Mouse (Mus musculus): Measurements from ENCODE around the gene Wdr43.
"Not testable (repeated sequence)": the region's sequence is repeated elsewhere in the genome, so short reads cannot be mapped to it uniquely, and the experiment has no call there.

The Wdr43 gene

DNA sequence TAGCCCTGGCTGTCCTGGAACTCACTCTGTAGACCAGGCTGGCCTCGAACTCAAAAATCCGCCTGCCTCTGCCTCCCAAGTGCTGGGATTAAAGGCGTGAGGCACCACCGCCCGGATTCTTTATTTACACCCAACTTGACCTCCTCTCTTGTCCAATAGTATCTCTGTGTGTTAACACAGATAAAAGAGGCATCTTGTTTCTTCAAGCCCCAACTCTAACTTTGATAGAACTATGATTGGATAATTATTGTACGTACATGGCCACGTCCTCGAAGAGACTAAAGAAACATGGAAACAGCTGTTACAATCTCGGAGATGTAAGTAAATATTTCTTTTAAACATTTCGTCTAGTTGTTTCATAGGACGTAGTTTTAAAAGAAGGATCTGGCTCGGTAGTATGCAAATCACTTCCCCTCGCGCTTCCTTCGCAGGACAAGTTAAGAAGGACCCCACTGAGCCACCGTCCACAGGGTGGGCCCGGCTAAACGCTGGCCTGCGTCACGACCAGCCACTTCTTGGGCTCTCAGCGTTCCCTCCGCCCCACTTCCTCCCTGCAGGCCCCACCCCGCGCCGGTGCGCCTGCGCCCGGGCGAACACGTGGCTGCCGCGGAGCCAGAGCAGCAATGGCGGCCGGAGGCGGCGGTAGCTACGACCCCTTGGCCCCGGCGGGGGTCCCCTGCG, at the start of gene Wdr43:
Gene Wdr43, plus strand, starts transcription at position 258 of the 681 bp plus-strand sequence.
- peak; percentile 97 for DNase-seq (ENCODE audit: low read depth, low spot score)

DNA sequence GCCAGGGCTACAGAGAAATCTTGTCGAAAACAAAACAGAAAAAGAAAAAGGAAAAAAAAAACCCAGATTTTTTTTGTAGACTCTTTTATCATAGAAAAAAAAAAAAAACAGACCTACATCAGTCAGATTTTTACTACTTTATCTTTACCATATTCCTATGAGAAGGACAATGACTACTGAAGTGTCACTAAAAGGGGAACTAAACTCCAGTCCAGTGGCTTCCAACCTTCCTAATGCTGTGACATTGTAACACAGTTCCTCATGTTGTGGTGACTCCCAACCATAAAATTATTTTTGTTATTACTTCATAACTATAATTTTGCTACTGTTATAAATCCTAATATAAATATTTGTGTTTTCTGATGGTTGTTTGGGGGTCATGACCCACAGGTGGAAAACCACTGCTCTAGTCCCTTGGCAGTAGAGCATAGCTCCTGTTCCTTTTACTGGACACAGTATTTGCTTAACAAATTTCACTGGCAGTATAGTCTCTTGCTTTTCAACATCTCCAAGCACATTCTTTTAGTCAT, 36.5 kb upstream of the Wdr43 start:
- DNase-seq (ENCODE audit: low read depth, low spot score): no peak

DNA sequence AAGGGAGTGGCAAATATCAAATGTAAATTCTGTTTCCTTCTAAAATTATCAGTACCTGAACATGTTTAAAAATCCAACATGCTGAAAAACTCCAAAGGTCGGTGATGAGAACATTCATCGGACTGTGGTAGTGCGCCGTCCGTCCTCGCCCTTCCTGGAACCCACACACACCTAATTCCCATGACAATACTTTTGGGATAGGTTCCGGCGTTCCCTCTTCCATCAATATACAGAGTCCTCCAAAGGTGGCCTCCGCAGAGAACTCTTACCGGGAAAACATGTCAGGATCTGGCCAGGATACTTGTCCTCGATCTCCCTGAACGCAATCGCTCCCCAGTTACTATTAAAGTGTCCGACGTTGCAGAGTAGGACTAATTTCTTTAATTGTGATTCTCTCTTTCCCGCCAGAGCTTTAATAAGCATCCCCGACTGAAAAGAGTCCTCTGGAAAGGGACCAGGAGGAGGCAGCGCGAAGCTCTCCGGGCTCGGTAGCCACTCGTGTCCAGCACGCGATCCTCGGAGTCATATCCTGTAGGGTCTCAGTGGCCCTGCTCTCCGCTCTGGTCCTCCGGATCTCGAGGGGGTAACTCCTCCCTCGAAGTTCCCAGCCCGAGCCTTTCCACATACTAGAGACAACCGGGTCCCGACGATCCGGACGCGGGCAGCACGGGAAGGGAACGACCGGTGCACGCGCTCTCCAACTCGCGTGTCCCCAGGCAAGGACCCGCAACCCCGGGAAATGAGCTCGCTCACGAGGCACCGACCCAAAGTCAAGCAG, 17.6 kb upstream of the Wdr43 start:
- DNase-seq (ENCODE audit: low read depth, low spot score): peak; percentile 19

DNA sequence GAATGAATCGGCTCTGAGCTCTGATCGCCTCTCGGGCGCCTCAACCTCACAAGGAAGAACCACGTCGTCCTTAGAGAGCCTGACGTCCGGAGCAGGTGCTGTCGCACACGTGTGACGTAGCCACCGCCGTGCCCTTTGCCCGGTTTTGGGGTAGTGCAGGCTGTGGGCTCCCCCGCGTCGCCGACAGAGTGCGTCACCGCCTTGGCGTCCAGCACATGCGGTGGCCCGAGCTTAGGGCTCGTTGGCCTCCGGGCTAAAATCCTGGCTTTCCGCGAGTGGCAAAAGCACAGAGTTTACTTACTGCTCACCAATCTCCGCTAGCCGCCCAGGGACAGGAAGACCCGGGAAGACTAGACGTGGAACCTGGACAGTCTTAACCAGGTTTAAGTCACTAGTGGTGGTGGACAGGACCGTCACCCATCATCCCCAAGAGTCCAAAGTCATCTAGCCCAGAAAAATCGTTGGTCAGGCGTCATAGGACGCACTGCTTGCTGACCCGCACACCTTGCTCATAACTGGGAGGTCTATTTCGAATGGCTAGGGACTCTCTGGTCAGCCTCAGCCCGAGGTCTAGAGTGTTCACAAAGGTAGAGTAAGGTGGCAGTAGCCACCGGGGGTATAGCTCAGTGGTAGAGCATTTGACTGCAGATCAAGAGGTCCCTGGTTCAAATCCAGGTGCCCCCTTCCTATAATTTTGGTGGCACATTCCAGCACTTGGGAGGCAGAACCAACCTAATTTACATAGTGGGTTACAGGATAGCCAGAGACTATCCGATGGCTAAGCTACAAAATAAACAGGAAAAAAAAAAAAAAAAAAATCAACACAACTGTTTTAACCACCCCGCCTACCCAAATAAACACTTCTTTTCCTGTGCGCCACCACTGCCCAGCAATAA, 16.8 kb upstream of the Wdr43 start:
- DNase-seq (ENCODE audit: low read depth, low spot score): peak; percentile 60

DNA sequence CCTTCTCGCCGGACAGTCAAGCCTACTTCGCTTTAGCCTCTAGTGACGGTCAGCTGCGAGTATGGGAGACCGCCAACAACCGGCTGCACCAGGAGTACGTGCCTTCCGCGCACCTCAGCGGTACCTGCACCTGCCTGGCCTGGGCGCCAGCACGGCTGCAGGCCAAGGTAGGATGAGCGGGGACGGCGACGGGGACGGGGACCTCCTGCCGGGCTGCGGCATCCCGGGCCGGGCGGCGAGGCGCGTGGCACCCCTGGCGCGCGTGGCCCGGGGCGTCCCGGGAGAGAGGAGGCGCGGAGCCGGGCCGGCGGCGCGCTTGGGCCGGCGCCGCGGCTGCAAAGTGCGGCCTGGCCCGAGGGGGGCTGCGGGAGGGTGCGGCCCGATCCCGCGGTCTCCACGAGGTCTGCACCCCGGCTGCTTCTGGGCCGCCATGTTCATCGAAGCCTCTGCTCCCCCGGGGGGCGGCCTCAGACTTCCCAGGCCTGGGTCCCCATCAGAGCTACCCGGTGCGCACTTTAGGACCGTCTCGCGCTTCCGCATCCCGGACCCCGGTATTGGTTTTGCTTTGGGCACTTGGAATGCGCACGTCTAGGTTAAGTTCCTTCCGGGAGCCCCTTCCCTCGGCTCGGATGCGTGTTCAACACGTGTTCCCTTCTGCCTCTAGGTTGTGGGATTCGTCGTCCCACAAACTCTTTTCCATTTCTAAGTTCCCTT, 781 bp downstream of the Wdr43 start:
- peak; percentile 42 for DNase-seq (ENCODE audit: low read depth, low spot score)

DNA sequence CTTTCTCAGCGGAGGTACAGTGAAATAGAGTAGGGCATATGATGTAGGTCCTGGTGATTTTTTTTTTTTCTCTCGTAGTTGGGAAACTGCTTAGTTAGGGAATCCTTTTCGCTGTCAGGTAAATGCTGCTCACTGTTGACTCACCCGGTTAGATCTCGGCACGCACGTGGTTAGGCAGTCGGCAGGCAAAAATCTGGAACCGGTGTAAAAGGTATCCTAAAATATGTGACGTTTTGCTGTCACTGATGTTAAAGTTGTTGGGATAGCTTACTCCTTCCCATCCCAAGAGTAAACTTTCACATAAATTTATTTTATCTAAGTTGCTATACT, 1.3 kb downstream of the Wdr43 start:
- DNase-seq (ENCODE audit: low read depth, low spot score): peak; percentile 44

DNA sequence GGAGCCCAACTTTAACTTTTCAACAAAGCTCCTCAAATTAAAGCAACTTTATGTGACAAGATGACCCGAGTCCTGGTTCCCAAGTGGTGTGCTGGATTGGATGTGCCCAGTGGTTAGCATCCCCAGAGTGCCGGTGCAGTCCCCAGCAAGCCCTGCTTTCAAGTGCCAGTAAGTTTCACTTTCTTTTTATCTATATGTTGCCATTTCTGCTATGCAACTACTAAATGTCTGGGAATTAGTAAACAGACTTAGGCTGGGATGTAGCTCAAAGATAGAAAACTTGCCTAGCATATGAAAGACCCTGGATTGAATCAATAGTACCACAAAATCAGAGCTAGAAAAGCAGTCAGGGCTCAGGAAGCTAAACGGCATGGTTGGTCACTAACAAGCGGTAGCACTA, 2.3 kb downstream of the Wdr43 start:
- peak; percentile 39 for DNase-seq (ENCODE audit: low read depth, low spot score)

DNA sequence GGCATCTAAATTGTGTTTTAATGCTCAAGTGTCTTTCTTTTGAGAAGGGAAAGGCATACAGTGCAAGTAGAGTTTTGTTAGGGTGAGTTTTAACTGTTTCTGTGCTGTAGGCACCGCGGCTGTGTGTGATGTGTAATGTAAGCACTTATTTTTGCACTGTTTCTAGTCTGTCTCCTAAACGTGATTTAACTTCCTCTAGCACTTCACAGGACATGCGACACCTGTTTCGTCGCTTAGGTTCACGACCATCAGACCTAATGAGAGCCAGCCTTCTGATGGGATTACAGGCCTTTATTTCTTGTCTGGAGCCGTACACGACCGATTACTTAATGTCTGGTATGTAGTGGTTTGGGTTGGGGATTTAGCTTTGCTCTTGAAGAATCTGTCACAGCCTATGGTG, 16.1 kb downstream of the Wdr43 start:
- DNase-seq (ENCODE audit: low read depth, low spot score): no peak

DNA sequence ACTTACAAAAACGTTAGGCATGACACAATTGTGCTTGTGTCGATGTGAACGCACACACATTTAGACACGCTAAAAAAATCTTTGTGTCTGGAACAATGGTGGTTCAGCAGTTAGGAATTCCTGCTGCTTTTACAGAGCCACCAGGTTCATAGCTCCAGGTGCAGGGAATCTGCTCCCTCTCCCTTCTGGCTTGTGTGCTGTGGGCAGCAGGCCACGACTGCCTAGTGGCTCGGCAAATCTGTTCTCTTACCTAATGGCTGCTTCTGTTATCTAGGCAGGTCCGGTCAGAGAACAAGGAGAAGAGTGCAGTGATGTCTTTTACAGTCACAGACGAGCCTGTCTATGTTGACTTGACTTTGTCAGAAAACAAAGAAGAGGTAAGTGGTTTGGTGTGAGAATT, 17.7 kb downstream of the Wdr43 start:
- no peak for DNase-seq (ENCODE audit: low read depth, low spot score)

DNA sequence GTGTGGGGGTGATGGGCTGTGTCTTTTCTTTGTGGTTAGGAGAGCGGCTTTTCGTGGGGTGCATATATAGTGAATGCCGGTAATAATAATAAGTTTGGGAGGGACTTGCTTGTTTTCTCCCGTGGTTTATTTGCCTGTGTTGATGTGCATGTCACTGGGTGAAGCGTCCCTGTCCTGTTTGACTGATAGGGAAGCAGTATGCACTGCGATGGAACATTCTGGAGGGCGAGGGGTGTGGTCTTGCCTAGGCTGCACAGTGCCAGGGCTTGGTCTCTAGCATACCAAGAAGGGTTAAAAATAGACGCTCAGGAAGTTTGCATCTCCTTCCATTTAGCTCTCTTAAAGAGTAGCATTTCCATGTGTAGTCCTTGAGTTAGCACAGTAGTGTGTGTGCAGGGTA, 21.1 kb downstream of the Wdr43 start:
- DNase-seq (ENCODE audit: low read depth, low spot score): no peak

DNA sequence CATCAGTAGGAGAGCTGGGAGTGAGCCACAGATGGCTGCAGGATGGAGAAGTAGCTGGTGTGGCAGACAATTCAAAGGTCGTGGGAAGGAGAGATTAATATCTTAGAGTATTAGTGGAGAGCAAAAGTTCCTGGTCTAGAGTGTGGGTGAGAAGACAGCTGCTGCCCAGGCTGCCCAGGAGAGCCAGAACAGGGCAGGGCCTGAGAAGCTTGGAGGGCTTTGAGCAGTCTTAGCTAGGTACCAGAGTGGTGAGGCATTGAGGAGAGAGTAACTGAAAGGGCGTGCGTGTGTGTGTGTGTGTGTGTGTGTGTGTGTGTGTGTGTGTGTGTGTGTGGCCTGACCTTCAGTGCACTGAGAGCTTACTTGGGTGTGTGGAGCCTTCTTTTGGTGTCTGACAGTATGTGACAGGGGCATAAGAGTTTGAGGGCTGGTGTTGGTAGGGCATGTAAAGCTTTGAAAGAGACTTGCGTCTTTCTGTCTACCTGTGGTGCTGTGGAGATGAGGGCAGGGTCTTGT, 22.1 kb downstream of the Wdr43 start:
- no peak for DNase-seq (ENCODE audit: low read depth, low spot score)

DNA sequence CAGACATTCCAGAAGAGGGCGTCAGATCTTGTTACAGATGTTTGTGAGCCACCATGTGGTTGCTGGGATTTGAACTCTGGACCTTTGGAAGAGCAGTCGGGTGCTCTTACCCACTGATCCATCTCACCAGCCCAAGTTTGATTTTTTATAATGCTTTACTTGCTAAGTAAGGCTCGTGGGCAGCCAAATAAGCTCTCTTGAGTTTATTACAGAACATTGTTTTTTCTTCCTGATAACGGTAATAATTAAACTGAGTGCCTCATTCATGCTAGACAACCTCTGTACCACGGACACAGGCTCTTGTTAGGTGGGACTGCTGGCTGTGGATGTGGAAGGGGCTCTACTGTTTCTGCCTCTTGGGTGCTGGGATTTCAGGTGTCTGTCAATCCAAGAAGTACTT, 23.4 kb downstream of the Wdr43 start:
- not testable (repeated sequence) for DNase-seq (ENCODE audit: low read depth, low spot score)

DNA sequence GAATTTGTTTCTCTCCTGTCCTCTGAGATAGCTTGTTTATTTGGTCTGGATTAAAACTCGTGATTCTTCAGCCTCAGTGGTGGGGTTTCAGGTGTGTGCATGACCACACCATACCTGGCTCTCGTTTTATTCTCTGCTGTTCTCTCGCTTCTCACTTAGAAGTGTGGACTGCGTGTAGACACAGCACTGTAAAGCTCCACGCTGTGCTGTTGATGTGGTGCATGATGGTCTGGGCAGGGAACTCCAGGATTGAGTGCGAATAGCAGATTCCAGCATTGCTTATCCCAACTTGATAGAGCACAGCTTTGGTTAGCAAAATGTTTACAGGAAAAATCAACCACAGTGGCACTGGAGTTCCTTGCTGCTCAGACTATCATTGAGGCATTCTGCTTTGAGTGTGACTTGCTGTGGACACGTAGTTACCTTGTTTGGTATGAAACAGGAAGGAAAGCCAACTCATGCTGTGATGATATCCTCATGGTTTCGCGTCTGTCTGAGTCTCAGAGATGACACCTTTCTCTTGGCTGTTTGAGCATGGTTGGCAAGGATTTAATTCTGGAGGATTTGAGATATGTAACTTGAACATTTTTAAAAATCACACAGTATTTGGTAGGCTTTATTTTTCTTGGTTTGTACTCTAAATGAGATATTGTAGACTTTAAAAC, 24.9 kb downstream of the Wdr43 start:
- DNase-seq (ENCODE audit: low read depth, low spot score): no peak

DNA sequence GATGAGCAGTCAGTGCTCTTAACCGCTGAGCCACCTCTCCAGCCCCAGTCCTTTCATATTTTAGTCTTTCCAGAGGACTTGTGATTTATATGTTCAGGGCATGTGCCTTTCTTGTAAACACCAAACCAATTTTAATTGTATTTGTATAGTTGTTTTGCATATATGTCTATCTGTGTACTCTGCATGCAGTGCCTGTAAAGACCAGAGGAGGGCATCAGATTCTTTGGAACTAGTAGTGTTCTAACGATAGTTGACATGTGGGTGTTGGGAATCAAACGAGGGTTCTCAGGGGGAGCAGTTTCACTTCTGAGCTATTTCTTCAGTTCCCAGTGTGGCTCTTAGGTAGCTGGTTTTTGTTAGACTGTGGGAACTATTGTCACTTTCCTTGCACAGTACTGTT, 26.5 kb downstream of the Wdr43 start:
- peak; percentile 36 for DNase-seq (ENCODE audit: low read depth, low spot score)

DNA sequence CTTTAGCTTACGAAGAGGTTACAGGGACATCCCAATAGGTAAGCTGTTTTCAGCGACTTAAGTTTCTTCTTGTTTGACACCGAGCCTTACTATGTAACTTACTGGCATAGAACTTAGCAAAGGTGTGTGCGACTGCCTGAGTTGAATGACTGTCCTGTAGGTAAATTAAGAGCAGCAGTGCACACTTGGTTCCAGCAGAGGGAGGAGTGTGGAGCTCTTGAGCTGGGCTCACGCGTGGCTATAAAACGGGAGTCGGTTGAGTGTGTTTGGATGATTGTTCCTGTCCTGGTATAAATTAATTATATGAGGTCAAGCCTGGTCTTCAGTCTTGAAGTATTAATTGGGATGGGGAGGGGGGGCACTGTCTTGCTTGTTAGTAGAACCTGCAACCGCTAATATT, 34.3 kb downstream of the Wdr43 start:
- DNase-seq (ENCODE audit: low read depth, low spot score): no peak

DNA sequence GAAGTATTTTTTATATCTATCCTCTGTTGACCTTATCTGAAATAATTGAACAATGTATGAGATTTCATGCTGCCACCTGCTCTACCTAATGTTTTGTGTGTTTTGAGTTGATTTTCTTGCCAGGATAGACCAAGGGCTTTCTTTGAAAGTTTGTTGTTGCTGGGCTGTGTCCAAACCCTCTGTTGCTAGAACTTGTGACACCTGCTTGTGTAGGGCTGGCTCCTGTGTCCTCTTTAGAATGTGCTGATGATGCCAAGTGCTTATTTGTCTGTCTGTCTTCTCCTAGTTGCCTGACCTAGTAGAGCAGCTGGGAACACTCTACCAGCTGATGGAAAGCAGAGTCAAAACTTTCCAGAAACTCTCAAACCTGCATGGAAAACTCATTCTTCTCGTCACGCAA, 36.8 kb downstream of the Wdr43 start:
- DNase-seq (ENCODE audit: low read depth, low spot score): no peak

DNA sequence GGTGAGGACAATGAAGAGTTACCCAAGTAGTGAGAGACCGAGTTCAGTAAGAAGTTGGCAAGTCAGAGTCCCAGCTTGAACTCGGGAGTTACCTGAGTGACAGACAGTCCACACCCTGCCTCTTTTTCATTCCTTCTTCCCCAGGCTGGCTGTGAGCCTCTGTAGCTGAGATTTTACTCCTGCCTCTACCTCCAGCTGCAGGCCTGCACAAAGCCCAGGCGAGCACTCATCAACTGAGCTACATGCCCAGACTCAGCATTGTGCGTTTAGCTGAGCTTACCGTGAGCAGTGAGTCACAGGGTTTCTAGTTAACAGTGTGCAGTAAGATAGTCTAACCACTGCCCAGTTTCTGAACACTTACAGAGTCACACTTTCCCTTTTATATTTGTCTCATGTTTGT, 37.2 kb downstream of the Wdr43 start:
- DNase-seq (ENCODE audit: low read depth, low spot score): peak; percentile 15

DNA sequence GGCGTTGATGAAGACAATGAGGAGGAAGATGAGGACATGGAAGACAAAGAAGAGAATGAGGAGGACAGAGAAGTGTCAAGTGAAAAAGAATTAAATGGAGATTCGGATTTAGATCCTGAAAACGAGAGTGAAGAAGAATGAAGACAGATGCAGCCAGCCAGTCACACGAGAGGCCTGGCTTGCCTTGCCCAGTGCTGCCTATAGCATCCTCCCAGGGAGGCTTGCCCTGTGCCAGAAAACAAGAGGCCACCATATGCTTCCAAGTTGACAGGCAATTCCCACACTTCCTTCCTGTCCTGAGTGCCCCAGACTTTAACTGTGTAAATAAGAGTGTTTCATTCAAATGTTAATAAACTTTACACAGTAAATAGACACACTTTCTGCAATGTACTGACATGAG, 41.8 kb downstream of the Wdr43 start:
- DNase-seq (ENCODE audit: low read depth, low spot score): no peak

DNA sequence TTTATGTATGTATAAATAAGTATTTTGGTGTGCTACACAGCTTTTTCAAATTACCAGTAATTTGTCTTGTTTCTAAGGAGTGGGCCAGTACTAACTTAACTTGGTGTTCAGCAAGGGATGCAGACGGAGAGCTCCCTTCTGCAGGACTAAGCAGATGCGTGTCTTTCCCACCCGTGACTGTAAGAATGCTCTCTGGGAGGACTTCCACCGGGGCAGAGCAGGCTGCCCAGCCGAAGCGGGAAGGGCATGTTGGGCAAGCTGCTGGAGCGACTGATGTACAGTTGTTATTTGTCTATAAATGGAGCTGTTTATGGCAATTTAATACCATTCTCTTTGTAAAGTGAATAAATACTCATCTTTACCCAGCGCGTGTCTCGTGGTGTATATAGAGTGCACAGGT, 43.0 kb downstream of the Wdr43 start:
- no peak for DNase-seq (ENCODE audit: low read depth, low spot score)

DNA sequence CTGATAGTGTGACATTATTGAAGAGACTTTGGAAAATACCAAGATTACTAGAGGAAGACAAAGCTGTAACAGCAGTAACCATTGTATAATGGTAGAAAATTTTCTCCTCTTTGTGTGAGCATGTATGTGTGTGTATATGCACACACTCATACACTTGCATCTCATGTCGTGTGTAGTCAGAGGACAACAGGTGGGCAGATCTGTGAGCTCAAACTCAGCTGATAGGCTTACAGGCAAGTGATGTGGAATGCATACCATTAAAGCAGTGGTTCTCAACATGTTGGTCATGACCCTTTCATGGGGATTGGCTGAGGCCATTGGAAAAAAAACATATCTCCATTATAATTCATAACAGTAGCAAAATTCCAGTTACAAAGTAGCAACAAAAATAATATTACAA, 44.7 kb downstream of the Wdr43 start:
- no peak for DNase-seq (ENCODE audit: low read depth, low spot score)

DNA sequence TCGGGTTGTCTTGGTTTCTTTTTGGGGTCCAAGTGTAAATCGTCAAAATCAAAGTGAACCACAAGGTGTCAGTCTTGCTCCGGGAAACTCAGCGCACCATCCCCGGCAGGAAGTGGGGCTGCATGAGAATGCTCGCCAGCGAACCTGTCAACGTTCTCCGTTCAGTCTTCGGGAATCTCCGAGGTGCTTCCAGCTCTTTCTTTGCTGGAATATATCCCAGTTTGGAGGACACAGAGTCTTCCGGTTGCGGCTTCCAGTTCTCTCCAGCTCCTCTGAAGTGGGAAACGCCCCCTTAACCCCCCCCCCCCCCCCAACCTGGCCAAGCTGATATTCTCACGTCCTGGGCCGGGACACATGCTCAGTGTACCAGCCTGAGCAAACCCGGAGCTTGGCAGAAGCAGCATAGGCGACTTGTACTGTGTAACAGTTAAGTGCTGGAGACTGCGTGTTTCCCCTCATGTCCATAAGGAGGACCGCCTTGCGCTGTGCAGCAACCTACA, 47.1 kb downstream of the Wdr43 start:
- peak; percentile 86 for DNase-seq (ENCODE audit: low read depth, low spot score)

Data from 3T3-L1 (cell line).